Mouse (Mus musculus): ENCODE results near the gene Kctd11. TPM values are rescaled to one million over a fixed set of nuclear protein-coding genes. Genes with fewer than 3 reads are reported as not detected.

Kctd11 gene
- total RNA-seq, 2 experiments from 2014 or later = 1.1 TPM

GRCm38 (mm10) chr11:69848021-69848420 lies 33.2 kb downstream of the Kctd11 start:
- DNase-seq = no peak

- no peak for DNase-seq
Observed at GRCm38 (mm10) chr11:69846738-69847688, 34.2 kb downstream of the Kctd11 start.

- DNase-seq = peak; percentile 89
Observed at GRCm38 (mm10) chr11:69846198-69846680, 35.0 kb downstream of the Kctd11 start, which contains the start of gene Plscr3. Plscr3 (plus strand) TSS chr11:69846376.

- DNase-seq = no peak
Observed at GRCm38 (mm10) chr11:69838714-69839104, 42.5 kb downstream of the Kctd11 start.

GRCm38 (mm10) chr11:69837952-69838713 lies 43.1 kb downstream of the Kctd11 start, which contains the start of gene Tmem256:
Tmem256 (plus strand) TSS chr11:69838514.
- DNase-seq = peak; percentile 97

- no peak for DNase-seq
Observed at GRCm38 (mm10) chr11:69837604-69837951, 43.6 kb downstream of the Kctd11 start, which contains the start of gene Nlgn2. Nlgn2 (minus strand) TSS chr11:69837784.

- peak; percentile 51 to 60 for DNase-seq
Observed at GRCm38 (mm10) chr11:69836703-69837576, 44.3 kb downstream of the Kctd11 start.

GRCm38 (mm10) chr11:69835966-69836335 lies 45.3 kb downstream of the Kctd11 start:
- DNase-seq = no peak

GRCm38 (mm10) chr11:69835326-69835965 lies 45.8 kb downstream of the Kctd11 start:
- DNase-seq = no peak

GRCm38 (mm10) chr11:69834001-69834549 lies 47.1 kb downstream of the Kctd11 start:
- no peak for DNase-seq

- DNase-seq = no peak
Observed at GRCm38 (mm10) chr11:69833554-69833953, 47.7 kb downstream of the Kctd11 start.

GRCm38 (mm10) chr11:69828832-69829231 lies 52.4 kb downstream of the Kctd11 start:
- no peak for DNase-seq

Small RNA genes lying within 50 kb of the gene (microRNA-seq; reads per million reads assigned to microRNA genes)
- 0 reads per million in 2 experiments for gene Mir6924

Other genes with a start within 250 kb of the Kctd11 start
- 100 to 1,000 TPM; 147 to 153 TPM for gene Fxr2, start 248.4 kb downstream of the Kctd11 start, total RNA-seq (2021)
- not detected for gene Sox15, start 226.1 kb downstream of the Kctd11 start, total RNA-seq (2021)
- 10 to 100 TPM; 55.0 to 58.8 TPM for gene Mpdu1, start 218.8 kb downstream of the Kctd11 start, total RNA-seq (2021)
- gene Cd68, start 215.3 kb downstream of the Kctd11 start, total RNA-seq (2021) = 10 to 100 TPM; 11.9 to 13.5 TPM
- 100 to 1,000 TPM; 352 to 354 TPM for gene Eif4a1, start 209.0 kb downstream of the Kctd11 start, total RNA-seq (2021)
- 100 to 1,000 TPM; 101 to 122 TPM for gene Senp3, start 199.3 kb downstream of the Kctd11 start, total RNA-seq (2021)
- gene Tnfsf13, start 195.6 kb downstream of the Kctd11 start, total RNA-seq (2021) = 1 to 10 TPM; 2.1 to 3.1 TPM
- 1 to 10 TPM; 8.2 to 8.8 TPM for gene Tnfsf12, start 185.6 kb downstream of the Kctd11 start, total RNA-seq (2021)
- gene Tnfsfm13, start 185.3 kb downstream of the Kctd11 start, total RNA-seq (2021) = 1 to 10 TPM in 1 of 2 experiments, under 1 TPM in 1; 0.90 to 1.2 TPM
- 10 to 100 TPM; 61.2 to 61.3 TPM for gene Polr2a, start 122.8 kb downstream of the Kctd11 start, total RNA-seq (2021)
- gene Slc35g3, start 119.4 kb downstream of the Kctd11 start, total RNA-seq (2021) = not detected
- 100 to 1,000 TPM; 116 to 126 TPM for gene Zbtb4, start 115.5 kb downstream of the Kctd11 start, total RNA-seq (2021)
- gene Chrnb1, start 85.5 kb downstream of the Kctd11 start, total RNA-seq (2021) = 1 to 10 TPM in 1 of 2 experiments, under 1 TPM in 1; 0.72 to 1.3 TPM
- gene Fgf11, start 79.5 kb downstream of the Kctd11 start, total RNA-seq (2021) = 10 to 100 TPM; 29.2 to 31.6 TPM
- under 1 TPM in 1 of 2 experiments, not detected in 1; 0.17 TPM for gene Tmem102, start 75.8 kb downstream of the Kctd11 start, total RNA-seq (2021)
- gene Gm39566, start 66.1 kb downstream of the Kctd11 start, total RNA-seq (2021) = not detected
- not detected for gene Spem2, start 62.9 kb downstream of the Kctd11 start, total RNA-seq (2021)
- under 1 TPM; 0.57 to 0.63 TPM for gene Spem1, start 59.2 kb downstream of the Kctd11 start, total RNA-seq (2021)
- 100 to 1,000 TPM; 192 to 206 TPM for gene Nlgn2, start 43.6 kb downstream of the Kctd11 start, total RNA-seq (2021)
- gene Tmem256, start 42.9 kb downstream of the Kctd11 start, total RNA-seq (2021) = 100 to 1,000 TPM; 109 to 128 TPM
- 10 to 100 TPM; 16.3 to 16.6 TPM for gene Plscr3, start 35.0 kb downstream of the Kctd11 start, total RNA-seq (2021)
- under 1 TPM in 1 of 2 experiments, not detected in 1; 0.18 TPM for gene Tnk1, start 22.7 kb downstream of the Kctd11 start, total RNA-seq (2021)
- gene Tmem95, start 3.4 kb downstream of the Kctd11 start, total RNA-seq (2021) = not detected
- gene Acap1, start 14.1 kb upstream of the Kctd11 start, total RNA-seq (2021) = not detected
- gene 2810408A11Rik, start 19.6 kb upstream of the Kctd11 start, total RNA-seq (2021) = under 1 TPM; 0.46 to 0.95 TPM
- 100 to 1,000 TPM; 117 to 118 TPM for gene Neurl4, start 19.7 kb upstream of the Kctd11 start, total RNA-seq (2021)
- 10 to 100 TPM; 31.9 to 38.2 TPM for gene Gps2, start 32.5 kb upstream of the Kctd11 start, total RNA-seq (2021)
- gene Eif5a, start 40.6 kb upstream of the Kctd11 start, total RNA-seq (2021) = 100 to 1,000 TPM; 416 to 445 TPM
- gene Ybx2, start 54.4 kb upstream of the Kctd11 start, total RNA-seq (2021) = 10 to 100 TPM; 10.9 to 11.1 TPM
- gene Slc2a4, start 66.8 kb upstream of the Kctd11 start, total RNA-seq (2021) = 1 to 10 TPM; 1.8 TPM
- not detected for gene Cldn7, start 83.4 kb upstream of the Kctd11 start, total RNA-seq (2021)
- gene Ctdnep1, start 99.8 kb upstream of the Kctd11 start, total RNA-seq (2021) = 100 to 1,000 TPM; 113 to 116 TPM
- gene Elp5, start 101.1 kb upstream of the Kctd11 start, total RNA-seq (2021) = 10 to 100 TPM; 77.5 to 78.4 TPM
- 100 to 1,000 TPM; 232 to 236 TPM for gene Gabarap, start 109.7 kb upstream of the Kctd11 start, total RNA-seq (2021)
- 10 to 100 TPM; 45.4 to 47.4 TPM for gene Phf23, start 114.4 kb upstream of the Kctd11 start, total RNA-seq (2021)
- gene Dvl2, start 119.2 kb upstream of the Kctd11 start, total RNA-seq (2021) = 10 to 100 TPM; 36.8 to 41.7 TPM
- gene Acadvl, start 134.0 kb upstream of the Kctd11 start, total RNA-seq (2021) = 10 to 100 TPM; 54.9 to 58.6 TPM
- gene Dlg4, start 135.5 kb upstream of the Kctd11 start, total RNA-seq (2021) = 100 to 1,000 TPM; 888 to 914 TPM
- gene Asgr1, start 172.7 kb upstream of the Kctd11 start, total RNA-seq (2021) = 1 to 10 TPM in 1 of 2 experiments, not detected in 1; 1.2 TPM
- not detected for gene Asgr2, start 211.2 kb upstream of the Kctd11 start, total RNA-seq (2021)
- under 1 TPM; 0.45 to 0.68 TPM for gene Mgl2, start 248.9 kb upstream of the Kctd11 start, total RNA-seq (2021)

Data from layer of hippocampus, postnatal 36 days (tissue).